Mouse (Mus musculus) G1E-ER4 (cell line): Measurements from ENCODE around the gene Senp3. TPM values are rescaled to one million over a fixed set of nuclear protein-coding genes. Genes with fewer than 3 reads are reported as not detected.

Source experiments
- GATA1 ChIP-seq: IDR thresholded peaks from one replicate; pipeline ENCODE4 v1.8.0; 2012; ENCODE audit warnings: low read length, inconsistent platforms
- polyA plus RNA-seq: library from polyadenylated mRNA; stranded (reverse); fragments of >175 nt; gene quantifications from 2 replicates; pipeline ENCODE4 v1.2.3, GENCODE M21; 2012

Gene Senp3
- polyA plus RNA-seq, 1 experiment, result 153 TPM

DNA sequence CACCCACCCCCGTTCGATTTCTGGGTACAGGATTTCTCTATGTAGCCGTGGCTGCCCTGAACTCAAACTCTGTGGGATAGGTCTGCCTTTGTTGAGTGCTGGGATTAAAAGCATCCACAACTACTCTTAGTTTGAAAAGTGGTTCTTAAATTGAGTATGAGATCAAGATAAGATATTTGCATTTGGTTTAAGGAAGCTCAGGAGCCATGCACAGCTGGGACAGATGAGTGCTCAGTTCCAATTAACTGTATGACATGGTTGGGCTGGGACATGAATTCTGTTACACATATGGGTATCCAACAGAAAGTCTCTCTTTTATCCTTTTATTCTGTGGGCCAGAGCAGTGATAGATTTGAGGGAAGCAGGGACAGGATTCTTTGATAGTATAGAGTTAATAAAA is 46.4 kb downstream of the Senp3 start:
- no peak for TF ChIP-seq GATA1

DNA sequence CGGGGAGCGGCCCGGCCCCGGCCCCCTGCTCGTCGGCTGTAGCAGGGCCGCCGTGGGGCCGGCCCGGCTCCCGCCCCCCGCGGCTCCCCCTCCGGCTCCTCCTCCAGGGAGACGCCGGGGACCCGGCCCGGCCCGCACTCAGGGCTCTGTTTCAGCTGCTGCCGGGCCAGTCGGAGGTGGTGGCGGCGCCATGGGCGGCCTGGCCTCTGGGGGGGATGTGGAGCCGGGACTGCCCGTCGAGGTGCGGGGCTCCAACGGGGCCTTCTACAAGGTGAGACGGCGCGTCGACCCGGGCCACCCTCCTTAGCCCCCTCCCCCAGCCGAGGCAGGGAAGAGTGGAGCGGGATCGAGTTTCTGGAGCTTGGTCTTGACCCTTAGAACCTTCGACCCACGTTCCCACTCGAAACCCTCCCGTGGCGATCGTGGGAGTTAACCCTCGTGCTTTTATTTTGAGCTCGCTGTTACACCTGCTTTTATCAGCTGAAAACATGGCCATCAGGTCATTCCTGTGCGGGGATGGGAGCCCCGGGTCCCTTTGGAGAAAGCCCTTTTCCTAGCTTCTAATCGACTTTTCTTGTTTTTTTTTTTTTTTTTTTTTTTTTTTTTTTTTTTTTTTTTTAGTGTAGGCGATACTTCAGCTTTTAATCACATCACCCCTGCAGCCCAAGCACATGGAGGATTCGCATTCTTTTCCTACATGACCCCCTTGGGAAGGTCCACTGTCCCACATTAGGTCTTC is 48.6 kb downstream of the Senp3 start:
- TF ChIP-seq GATA1, result no peak

DNA sequence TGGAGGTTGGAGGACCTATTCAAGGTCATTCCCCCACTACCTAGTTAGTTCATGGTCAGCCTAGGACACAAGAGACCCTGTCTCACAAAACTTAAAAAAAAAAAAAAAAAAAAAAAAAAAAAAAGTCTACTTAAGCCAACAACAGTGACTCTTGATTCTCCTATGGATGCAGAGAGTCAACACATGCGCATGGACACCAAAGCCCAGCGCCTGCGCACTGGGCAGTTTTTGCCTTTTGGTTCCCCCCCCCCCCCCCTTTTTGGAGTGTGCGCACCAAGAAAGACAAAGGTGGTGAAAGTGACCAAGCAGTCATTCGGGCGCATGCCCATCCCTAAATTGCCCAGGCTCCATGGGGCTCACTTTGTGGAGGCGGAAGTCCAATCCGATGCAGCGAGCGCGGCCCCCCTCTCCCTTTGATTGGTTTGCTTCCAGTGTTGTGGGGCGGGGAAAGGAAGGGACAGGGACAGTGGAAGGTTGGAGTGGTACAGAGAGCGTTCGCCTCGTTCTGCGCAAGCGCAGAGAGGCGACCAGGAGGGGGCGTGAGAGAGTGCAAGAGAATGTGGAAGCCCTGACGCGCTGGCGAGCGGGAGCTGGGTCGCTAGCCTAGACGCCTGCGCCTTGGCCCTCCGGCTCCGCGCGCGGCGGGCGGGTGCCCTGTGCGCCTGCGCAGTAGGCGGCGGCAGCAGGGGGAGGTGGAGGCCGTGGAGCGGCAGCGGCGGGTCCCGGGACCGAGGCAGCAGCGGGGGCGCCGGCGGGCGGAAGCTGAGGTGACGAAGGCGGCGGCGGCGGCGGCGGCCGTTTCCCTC is 49.4 kb downstream of the Senp3 start, which contains the start of gene Fxr2:
Fxr2 (plus strand) TSS at position 707 of the 806 bp plus-strand sequence.
- no peak for TF ChIP-seq GATA1

DNA sequence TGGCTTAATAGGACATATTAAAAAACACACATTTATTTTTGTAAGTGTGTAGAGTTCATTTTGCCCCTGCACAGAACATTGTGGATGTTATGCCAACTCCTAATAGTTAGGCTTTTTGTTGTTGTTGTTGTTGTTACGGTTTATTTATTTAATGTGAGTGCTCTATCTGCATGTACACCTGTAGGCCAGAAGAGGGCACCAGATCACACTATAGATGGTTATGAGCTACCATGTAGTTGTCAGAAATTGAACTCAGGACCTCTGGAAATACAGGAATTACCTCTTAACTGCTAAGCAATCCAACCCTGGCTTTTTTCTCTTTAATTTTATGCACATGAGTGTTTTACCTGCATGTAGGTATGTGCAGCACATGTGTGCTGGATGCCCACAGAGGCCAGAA is 52.1 kb downstream of the Senp3 start:
- no peak for TF ChIP-seq GATA1

DNA sequence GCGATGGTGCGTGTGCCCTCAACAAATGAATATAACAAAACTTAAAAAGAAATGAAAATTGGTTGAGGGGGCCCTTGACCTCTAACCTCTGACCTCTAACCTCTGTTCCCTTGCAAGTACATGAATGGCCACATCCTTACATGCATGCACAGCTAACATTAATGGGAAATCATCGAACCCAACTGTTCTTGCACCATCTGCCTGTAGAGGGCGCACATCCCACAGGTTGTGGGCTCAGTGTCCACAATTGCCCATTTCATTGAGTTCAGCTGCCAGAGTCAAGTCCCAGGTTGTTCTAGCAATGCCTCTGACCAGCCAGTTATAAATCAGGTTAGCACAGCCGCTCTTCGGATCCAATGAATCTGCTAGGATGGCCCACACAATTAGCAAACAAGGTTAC is 53.6 kb downstream of the Senp3 start:
- no peak for TF ChIP-seq GATA1

Other genes starting within 250 kb of the Senp3 start
- gene Dnah2, start 133.0 kb downstream of the Senp3 start, polyA plus RNA-seq, result 0.01 and 0.02 TPM in 2 replicates
- 0.66 and 0.68 TPM in 2 replicates for gene Efnb3, start 121.9 kb downstream of the Senp3 start, polyA plus RNA-seq
- 11.0 and 23.0 TPM in 2 replicates for gene Wrap53, start 101.8 kb downstream of the Senp3 start, polyA plus RNA-seq
- gene Trp53, start 101.7 kb downstream of the Senp3 start, polyA plus RNA-seq, result 209 and 211 TPM in 2 replicates
- 69.6 and 87.4 TPM in 2 replicates for gene Atp1b2, start 76.1 kb downstream of the Senp3 start, polyA plus RNA-seq
- gene Shbg, start 64.2 kb downstream of the Senp3 start, polyA plus RNA-seq, result not detected in 2 replicates
- gene Sat2, start 60.1 kb downstream of the Senp3 start, polyA plus RNA-seq, result not detected in 2 replicates
- gene Fxr2, start 49.1 kb downstream of the Senp3 start, polyA plus RNA-seq, result 76.6 and 104 TPM in 2 replicates
- 0.30 and 0.49 TPM in 2 replicates for gene Sox15, start 26.8 kb downstream of the Senp3 start, polyA plus RNA-seq
- 24.4 and 30.0 TPM in 2 replicates for gene Mpdu1, start 19.4 kb downstream of the Senp3 start, polyA plus RNA-seq
- 1.1 and 1.2 TPM in 2 replicates for gene Cd68, start 15.9 kb downstream of the Senp3 start, polyA plus RNA-seq
- 326 and 403 TPM in 2 replicates for gene Eif4a1, start 9.7 kb downstream of the Senp3 start, polyA plus RNA-seq
- gene Tnfsf13, start 3.7 kb upstream of the Senp3 start, polyA plus RNA-seq, result not detected in 2 replicates
- not detected in 2 replicates for gene Tnfsf12, start 13.8 kb upstream of the Senp3 start, polyA plus RNA-seq
- gene Tnfsfm13, start 14.0 kb upstream of the Senp3 start, polyA plus RNA-seq, result not detected in 2 replicates
- 65.1 and 65.3 TPM in 2 replicates for gene Polr2a, start 76.6 kb upstream of the Senp3 start, polyA plus RNA-seq
- gene Slc35g3, start 79.9 kb upstream of the Senp3 start, polyA plus RNA-seq, result not detected in 2 replicates
- gene Zbtb4, start 83.8 kb upstream of the Senp3 start, polyA plus RNA-seq, result 14.5 and 15.2 TPM in 2 replicates
- 0.03 and 0.11 TPM in 2 replicates for gene Chrnb1, start 113.9 kb upstream of the Senp3 start, polyA plus RNA-seq
- gene Fgf11, start 119.8 kb upstream of the Senp3 start, polyA plus RNA-seq, result 0.39 and 0.53 TPM in 2 replicates
- gene Tmem102, start 123.5 kb upstream of the Senp3 start, polyA plus RNA-seq, result not detected in 2 replicates
- not detected in 2 replicates for gene Gm39566, start 133.2 kb upstream of the Senp3 start, polyA plus RNA-seq
- not detected in 2 replicates for gene Spem2, start 136.4 kb upstream of the Senp3 start, polyA plus RNA-seq
- gene Spem1, start 140.1 kb upstream of the Senp3 start, polyA plus RNA-seq, result not detected in 2 replicates
- gene Nlgn2, start 155.7 kb upstream of the Senp3 start, polyA plus RNA-seq, result 0.99 and 1.1 TPM in 2 replicates
- 404 and 460 TPM in 2 replicates for gene Tmem256, start 156.4 kb upstream of the Senp3 start, polyA plus RNA-seq
- gene Plscr3, start 164.3 kb upstream of the Senp3 start, polyA plus RNA-seq, result 43.0 and 56.9 TPM in 2 replicates
- gene Tnk1, start 176.6 kb upstream of the Senp3 start, polyA plus RNA-seq, result 0.09 and 0.91 TPM in 2 replicates
- gene Tmem95, start 195.9 kb upstream of the Senp3 start, polyA plus RNA-seq, result not detected in 2 replicates
- 0.27 and 0.39 TPM in 2 replicates for gene Kctd11, start 199.3 kb upstream of the Senp3 start, polyA plus RNA-seq
- 107 and 119 TPM in 2 replicates for gene Acap1, start 213.5 kb upstream of the Senp3 start, polyA plus RNA-seq
- 1.0 and 1.5 TPM in 2 replicates for gene 2810408A11Rik, start 218.9 kb upstream of the Senp3 start, polyA plus RNA-seq
- 83.2 and 85.5 TPM in 2 replicates for gene Neurl4, start 219.0 kb upstream of the Senp3 start, polyA plus RNA-seq
- 246 and 266 TPM in 2 replicates for gene Gps2, start 231.8 kb upstream of the Senp3 start, polyA plus RNA-seq
- gene Eif5a, start 239.9 kb upstream of the Senp3 start, polyA plus RNA-seq, result 3,518 and 5,018 TPM in 2 replicates